In genomic region chr14:55343914-55344313, GRCm38 (mm10) we compare ENCODE assay signal across 14 mouse cellular contexts.
"Had no signal": no experiment of that assay in that cellular context is flagged by ENCODE, and none has a peak within 500 bp of the region (broad histone marks: within the 10 kb centered on the region; RNA-seq: fewer than 3 reads in every experiment).

No protein-coding gene starts in this region.

- DNase-seq: kidney, adult 11 months; kidney, adult 9 months; kidney, postnatal 36 days; layer of hippocampus, adult 9-11 months; layer of hippocampus, postnatal 36 days; lung, adult 18-20 months; right cerebral cortex, postnatal 4 days; spleen, adult 18-20 months; thymus, postnatal 14 days had no signal

- ATAC-seq: midbrain, embryonic 15.5 days had no signal

- H3K4me1 ChIP-seq: limb, embryonic 13.5 days; neural tube, embryonic 12.5 days had no signal

- H3K4me3 ChIP-seq: limb, embryonic 13.5 days; midbrain, embryonic 15.5 days; neural tube, embryonic 12.5 days had no signal

- H3K27ac ChIP-seq: kidney, postnatal 0 days; limb, embryonic 13.5 days; midbrain, embryonic 15.5 days; neural tube, embryonic 12.5 days had no signal

- H3K36me3 ChIP-seq: limb, embryonic 13.5 days; midbrain, embryonic 15.5 days; neural tube, embryonic 12.5 days had no signal

- H3K9ac ChIP-seq: limb, embryonic 13.5 days; midbrain, embryonic 15.5 days; neural tube, embryonic 12.5 days had no signal

- H3K27me3 ChIP-seq: limb, embryonic 13.5 days; midbrain, embryonic 15.5 days; neural tube, embryonic 12.5 days had no signal

- H3K9me3 ChIP-seq: midbrain, embryonic 15.5 days; neural tube, embryonic 12.5 days had no signal

- H3K4me2 ChIP-seq: limb, embryonic 13.5 days; midbrain, embryonic 11.5 days; midbrain, embryonic 15.5 days; neural tube, embryonic 12.5 days had no signal
